Mouse (Mus musculus): ENCODE data around the gene Il21r. TPM values are rescaled to one million over a fixed set of nuclear protein-coding genes. Genes with fewer than 3 reads are reported as not detected.
A peak's percentile ranks its signal among the peaks of the same experiment; 100 is the strongest.

Il21r gene
- polyA plus RNA-seq, 1 experiment, result 0.39 TPM

DNA sequence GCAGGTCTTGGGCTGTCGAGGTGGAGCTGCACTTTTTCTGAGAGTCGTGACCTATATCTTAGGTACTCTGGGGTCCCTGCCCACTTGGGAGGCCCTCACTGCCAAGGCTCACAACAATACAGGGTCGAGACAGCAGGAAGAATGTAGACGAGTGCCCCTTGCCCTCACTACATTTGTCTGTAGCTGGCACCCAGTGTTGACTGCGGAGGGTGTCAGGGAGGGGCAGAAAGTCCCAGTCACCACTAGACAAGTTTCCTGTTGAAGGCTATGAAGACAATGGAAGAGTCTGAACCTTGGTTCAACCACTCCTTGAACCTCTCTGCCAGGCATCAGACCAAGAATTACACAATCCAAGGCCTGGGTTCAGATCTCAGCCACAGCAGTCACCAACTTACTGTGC, 44.2 kb upstream of the Il21r start:
- 95% methylated on average over 5 of the region's 5 CpGs for WGBS
- Histone ChIP-seq H3K27me3 (ENCODE audit: control insufficient read depth, insufficient read depth, low read length) (no peaks in the 10 kb centered on the region), H3K4me1 (ENCODE audit: control insufficient read depth, insufficient read depth, low read length) (peaks cover 7% of the 10 kb centered on the region; the same call in 1 of the 2 replicates), H3K4me3 (replicated peaks; ENCODE audit: insufficient read depth, low read depth, low read length) (no peak overlapping the region), H3K27ac (ENCODE audit: insufficient read depth, low read length) (no peak overlapping the region)
- no peak for TF ChIP-seq POLR2A (IDR thresholded peaks at IDR 0.05; ENCODE audit: borderline replicate concordance, insufficient read depth, low read length)
- no peak for TF ChIP-seq CTCF (IDR thresholded peaks at IDR 0.05; ENCODE audit: borderline replicate concordance, insufficient read depth, low read depth, low read length)
- DNase-seq, result no peak

DNA sequence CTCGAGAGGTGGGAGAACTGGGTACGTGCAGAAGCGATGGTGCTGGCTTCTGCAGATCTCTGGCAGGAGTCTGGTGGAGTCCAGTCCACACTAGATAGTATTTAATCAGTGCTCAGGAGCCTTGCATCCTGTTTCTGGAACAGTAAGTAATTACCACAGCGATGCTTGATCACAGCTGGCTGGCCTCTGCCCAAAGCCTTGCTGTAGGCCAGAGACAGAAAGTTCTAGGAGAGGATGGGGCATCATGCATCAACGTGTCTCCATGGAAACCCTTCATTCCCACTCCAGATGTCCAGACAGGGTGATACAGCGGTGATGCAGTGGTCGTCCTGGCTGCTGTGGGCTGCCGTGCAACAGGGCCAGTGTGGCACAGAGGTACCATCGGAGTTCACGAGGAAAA, 43.7 kb upstream of the Il21r start:
- WGBS, result 89% methylated on average over 10 of the region's 10 CpGs
- TF ChIP-seq CTCF (IDR thresholded peaks at IDR 0.05; ENCODE audit: borderline replicate concordance, insufficient read depth, low read depth, low read length) (no peak), POLR2A (IDR thresholded peaks at IDR 0.05; ENCODE audit: borderline replicate concordance, insufficient read depth, low read length) (no peak)
- Histone ChIP-seq H3K4me1 (ENCODE audit: control insufficient read depth, insufficient read depth, low read length) (peaks cover 7% of the 10 kb centered on the region; the same call in 1 of the 2 replicates), H3K4me3 (replicated peaks; ENCODE audit: insufficient read depth, low read depth, low read length) (no peak overlapping the region), H3K27me3 (ENCODE audit: control insufficient read depth, insufficient read depth, low read length) (no peaks in the 10 kb centered on the region), H3K27ac (ENCODE audit: insufficient read depth, low read length) (no peak overlapping the region)
- no peak for DNase-seq

DNA sequence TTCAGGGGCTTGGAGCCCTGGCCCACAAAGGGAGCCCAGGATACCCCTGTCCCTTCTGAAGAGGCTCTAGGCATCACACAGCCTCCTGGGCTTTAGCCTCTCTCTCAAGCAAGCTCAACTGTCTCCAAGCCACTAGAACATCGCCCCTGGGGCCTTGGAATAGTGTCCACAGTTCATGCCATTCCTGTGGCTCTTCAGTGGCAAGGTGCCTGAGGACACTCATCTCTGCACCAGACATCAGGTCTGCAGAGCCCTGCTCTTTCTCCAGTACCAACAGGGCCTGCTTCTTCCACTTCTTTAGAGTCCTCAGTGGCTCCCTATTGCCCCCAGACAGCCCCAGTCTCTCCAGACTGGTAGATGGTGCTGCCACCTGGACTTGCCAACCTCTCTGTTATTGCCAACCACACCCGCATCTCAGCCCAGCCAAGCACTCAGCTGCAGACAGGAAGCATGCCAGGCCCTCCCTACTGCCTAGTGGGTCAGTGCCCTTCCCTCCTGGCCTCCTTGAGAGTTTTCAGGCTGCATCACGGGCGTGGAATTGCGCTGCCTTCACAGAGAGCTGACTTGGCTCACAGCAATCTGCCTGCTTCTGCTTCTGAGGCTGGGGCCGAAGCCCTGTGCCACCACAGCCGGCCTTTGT, 43.0 kb upstream of the Il21r start:
- H3K27ac ChIP-seq (ENCODE audit: insufficient read depth, low read length), result no peak overlapping the region
- peaks cover 7% of the 10 kb centered on the region; the same call in 1 of the 2 replicates for H3K4me1 ChIP-seq (ENCODE audit: control insufficient read depth, insufficient read depth, low read length)
- no peak for TF ChIP-seq CTCF (IDR thresholded peaks at IDR 0.05; ENCODE audit: borderline replicate concordance, insufficient read depth, low read depth, low read length)
- TF ChIP-seq POLR2A (IDR thresholded peaks at IDR 0.05; ENCODE audit: borderline replicate concordance, insufficient read depth, low read length), result no peak
- no peak overlapping the region for H3K4me3 ChIP-seq (replicated peaks; ENCODE audit: insufficient read depth, low read depth, low read length)
- WGBS, result 20% methylated on average over 7 of the region's 7 CpGs
- H3K27me3 ChIP-seq (ENCODE audit: control insufficient read depth, insufficient read depth, low read length), result no peaks in the 10 kb centered on the region
- peak; percentile 44 to 62 for DNase-seq

DNA sequence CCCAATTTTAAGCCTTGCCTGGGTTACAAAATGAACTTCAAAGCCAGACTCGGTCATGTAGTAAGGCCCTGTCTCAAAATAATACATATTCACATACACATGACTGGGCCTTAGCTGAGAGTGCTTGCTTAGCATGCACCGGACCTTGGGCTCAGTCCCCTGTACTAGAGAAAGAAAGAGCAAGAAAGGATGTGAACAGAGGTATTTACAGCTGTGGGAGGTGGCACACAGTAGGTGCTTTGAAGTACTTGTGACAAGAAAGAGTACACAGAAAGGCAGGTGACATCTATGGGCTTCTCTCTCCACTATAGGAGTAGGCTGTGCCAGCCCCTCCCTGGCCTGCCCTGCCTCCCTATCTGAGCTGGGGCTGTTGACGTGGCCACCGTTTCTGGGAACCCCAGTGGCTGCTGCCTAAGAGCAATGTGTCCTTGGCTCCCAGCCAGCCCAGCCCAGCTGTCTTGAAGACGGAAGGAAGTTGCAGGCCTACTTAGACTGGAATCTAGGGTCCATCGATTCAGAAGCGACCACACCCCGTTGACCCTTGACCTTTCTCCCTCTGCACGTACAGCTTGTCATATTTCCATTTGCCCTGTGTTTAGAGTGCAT, 42.0 kb upstream of the Il21r start:
- TF ChIP-seq CTCF (IDR thresholded peaks at IDR 0.05; ENCODE audit: borderline replicate concordance, insufficient read depth, low read depth, low read length) (no peak), POLR2A (IDR thresholded peaks at IDR 0.05; ENCODE audit: borderline replicate concordance, insufficient read depth, low read length) (no peak)
- Histone ChIP-seq H3K4me1 (ENCODE audit: control insufficient read depth, insufficient read depth, low read length) (peaks cover 7% of the 10 kb centered on the region; the same call in 1 of the 2 replicates), H3K27ac (ENCODE audit: insufficient read depth, low read length) (no peak overlapping the region), H3K27me3 (ENCODE audit: control insufficient read depth, insufficient read depth, low read length) (no peaks in the 10 kb centered on the region), H3K4me3 (replicated peaks; ENCODE audit: insufficient read depth, low read depth, low read length) (no peak overlapping the region)
- WGBS, result 63% methylated on average over 9 of the region's 9 CpGs
- DNase-seq, result peak in 1 of 2 experiments; percentile 16

DNA sequence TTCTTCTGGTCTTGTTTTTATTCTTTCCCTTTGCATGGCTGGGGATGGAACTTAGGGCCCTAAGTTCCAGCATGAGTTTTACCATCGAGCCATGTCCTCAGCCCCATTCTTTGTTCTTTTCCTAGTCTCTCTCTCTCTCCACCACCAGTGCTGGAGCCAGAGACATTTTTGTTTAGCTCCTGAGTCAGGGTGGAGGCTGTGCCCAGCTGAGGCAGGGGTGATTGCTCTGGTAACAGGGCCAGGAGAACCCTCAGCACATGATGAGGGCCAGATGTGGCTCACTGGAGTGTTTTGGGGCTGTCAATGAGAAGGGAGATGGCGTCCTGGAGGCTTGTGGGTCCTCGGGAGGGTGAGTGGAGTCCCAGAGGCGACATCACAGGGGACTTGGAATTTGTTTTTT, 40.8 kb upstream of the Il21r start:
- Histone ChIP-seq H3K27me3 (ENCODE audit: control insufficient read depth, insufficient read depth, low read length) (no peaks in the 10 kb centered on the region), H3K27ac (ENCODE audit: insufficient read depth, low read length) (no peak overlapping the region), H3K4me3 (replicated peaks; ENCODE audit: insufficient read depth, low read depth, low read length) (no peak overlapping the region), H3K4me1 (ENCODE audit: control insufficient read depth, insufficient read depth, low read length) (peaks cover 7% of the 10 kb centered on the region; the same call in 1 of the 2 replicates)
- DNase-seq, result no peak
- TF ChIP-seq POLR2A (IDR thresholded peaks at IDR 0.05; ENCODE audit: borderline replicate concordance, insufficient read depth, low read length) (no peak), CTCF (IDR thresholded peaks at IDR 0.05; ENCODE audit: borderline replicate concordance, insufficient read depth, low read depth, low read length) (no peak)
- WGBS, result 90% methylated on average over 4 of the region's 4 CpGs

DNA sequence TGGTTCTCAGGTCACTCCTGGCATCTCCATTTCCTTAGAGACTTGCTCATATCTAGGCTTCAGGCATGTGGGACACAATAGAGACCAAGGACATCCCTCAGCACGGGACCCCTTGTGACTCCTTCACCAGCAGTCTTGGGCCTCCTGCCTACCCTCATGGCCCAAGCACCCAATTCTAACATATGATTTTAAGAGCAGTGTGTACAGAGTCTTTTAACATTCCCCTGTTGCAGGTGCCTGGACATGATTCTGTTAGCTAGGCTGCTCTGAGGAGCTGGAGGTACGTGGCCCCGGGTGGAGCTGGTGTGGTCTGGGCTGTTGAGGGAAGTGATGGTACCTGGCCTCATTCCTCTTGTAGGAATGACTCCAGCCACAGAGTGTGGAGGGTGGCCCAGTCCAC, 40.1 kb upstream of the Il21r start:
- no peak for DNase-seq
- no peak for TF ChIP-seq CTCF (IDR thresholded peaks at IDR 0.05; ENCODE audit: borderline replicate concordance, insufficient read depth, low read depth, low read length)
- H3K4me3 ChIP-seq (replicated peaks; ENCODE audit: insufficient read depth, low read depth, low read length), result no peak overlapping the region
- H3K27ac ChIP-seq (ENCODE audit: insufficient read depth, low read length), result no peak overlapping the region
- H3K4me1 ChIP-seq (ENCODE audit: control insufficient read depth, insufficient read depth, low read length), result peaks cover 7% of the 10 kb centered on the region; the same call in 1 of the 2 replicates
- no peaks in the 10 kb centered on the region for H3K27me3 ChIP-seq (ENCODE audit: control insufficient read depth, insufficient read depth, low read length)
- 88% methylated on average over 3 of the region's 3 CpGs for WGBS

DNA sequence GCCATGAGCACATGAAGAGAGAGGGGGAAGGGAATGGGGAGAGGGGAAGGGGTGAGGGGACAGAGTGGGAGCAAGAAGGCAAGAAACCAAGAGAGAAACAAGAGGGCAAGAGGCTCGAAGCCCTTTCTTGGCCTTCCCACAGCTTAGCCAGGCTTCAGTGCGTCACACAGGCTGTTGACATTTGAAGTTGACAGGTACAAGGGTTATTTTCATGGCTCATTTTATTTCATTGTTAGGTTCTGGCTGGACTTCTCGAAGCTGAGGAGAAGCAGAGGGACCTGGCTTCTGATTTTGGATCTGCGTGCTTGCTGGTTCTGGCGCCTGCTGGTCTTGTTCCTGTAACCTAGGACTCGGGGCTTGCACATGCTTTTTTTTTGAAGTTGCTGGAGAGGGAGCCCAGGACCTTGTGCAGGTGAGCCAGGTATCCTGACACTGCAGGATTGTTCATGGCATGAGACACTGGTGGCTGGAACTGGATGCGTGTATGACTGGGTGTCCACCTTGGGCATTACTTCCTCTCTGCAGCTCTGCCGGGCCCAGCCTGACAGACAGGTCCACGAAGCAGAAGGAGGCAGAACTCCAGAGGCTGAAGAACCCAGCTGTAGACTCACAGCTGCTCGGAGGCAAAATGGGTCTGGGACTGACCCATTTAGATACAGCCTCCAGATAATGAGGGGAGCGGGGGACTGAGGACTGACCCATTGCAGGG, 38.8 kb upstream of the Il21r start:
- H3K4me1 ChIP-seq (ENCODE audit: control insufficient read depth, insufficient read depth, low read length), result peaks cover 7% of the 10 kb centered on the region; the same call in 1 of the 2 replicates
- H3K27me3 ChIP-seq (ENCODE audit: control insufficient read depth, insufficient read depth, low read length), result no peaks in the 10 kb centered on the region
- no peak overlapping the region for H3K4me3 ChIP-seq (replicated peaks; ENCODE audit: insufficient read depth, low read depth, low read length)
- WGBS, result 76% methylated on average over 11 of the region's 11 CpGs
- no peak overlapping the region for H3K27ac ChIP-seq (ENCODE audit: insufficient read depth, low read length)
- no peak for TF ChIP-seq POLR2A (IDR thresholded peaks at IDR 0.05; ENCODE audit: borderline replicate concordance, insufficient read depth, low read length)
- no peak for TF ChIP-seq CTCF (IDR thresholded peaks at IDR 0.05; ENCODE audit: borderline replicate concordance, insufficient read depth, low read depth, low read length)
- no peak for DNase-seq
